Mouse (Mus musculus) liver, adult 2 months (tissue): ENCODE results near the gene Tuba4a.

ENCODE experiments used
- CTCF ChIP-seq: fragments of 200-500 bp; IDR thresholded peaks from 2 replicates; pipeline ENCODE4 v1.5.1; 2011; ENCODE audit warnings: low read depth, low read length, control low read depth
- POLR2A ChIP-seq: fragments of 200-500 bp; IDR thresholded peaks from 2 replicates; pipeline ENCODE4 v1.6.1; 2011; ENCODE audit warnings: low read length, control low read depth; ENCODE audit not compliant: insufficient read depth; ENCODE audit errors: extremely low read depth

DNA sequence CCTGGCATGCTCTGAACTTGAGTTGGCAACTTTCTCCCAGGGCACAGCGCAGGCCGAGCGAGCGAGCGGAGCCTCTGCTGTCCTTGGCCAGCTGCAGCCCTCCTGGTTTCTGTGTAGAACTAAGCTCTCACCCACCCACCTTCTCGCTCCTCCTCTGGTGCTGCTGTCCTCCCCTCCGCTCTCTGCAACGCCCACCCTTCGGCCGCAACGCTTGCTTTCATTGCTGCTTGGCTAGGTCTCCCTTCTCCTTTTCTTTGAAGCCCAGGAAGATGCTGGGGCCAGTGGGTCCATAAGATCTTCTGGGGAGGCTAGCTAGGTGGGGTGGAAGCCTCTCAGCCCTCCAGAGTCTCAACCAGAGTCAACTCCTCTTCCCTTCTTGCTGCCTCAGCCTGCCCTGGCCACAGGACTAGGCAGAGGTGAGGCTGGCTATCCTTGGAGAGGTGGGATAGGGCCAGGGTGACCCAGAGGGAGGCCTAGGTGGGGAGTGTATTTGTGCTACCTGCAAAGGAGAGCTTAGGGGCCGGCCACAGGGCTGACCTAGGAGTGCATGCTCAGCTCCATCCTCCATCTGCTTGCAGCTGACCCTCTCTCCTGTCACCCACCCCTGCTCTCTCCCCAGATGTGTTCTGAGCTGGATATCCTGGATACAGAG lies 24.6 kb upstream of the Tuba4a start:
- TF ChIP-seq POLR2A (no peak), CTCF (no peak)
